Mouse (Mus musculus): ENCODE results near the gene Crtac1.

GRCm38 (mm10) chr19:42379798-42380197 lies 51.8 kb downstream of the Crtac1 start:
- TF ChIP-seq ZC3H11A (IDR thresholded peaks at IDR 0.05; ENCODE audit: low read depth, low read length): no peak
- TF ChIP-seq POLR2A (IDR thresholded peaks at IDR 0.05; ENCODE audit: control insufficient read depth in 1 of 2, insufficient read depth in 1 of 2, low read depth in 1 of 2, low read length in 2 of 2, poor library complexity in 1 of 2): no peak
- no peak for TF ChIP-seq POLR2AphosphoS5 (IDR thresholded peaks at IDR 0.05; ENCODE audit: borderline replicate concordance, low read depth, low read length)

All from MEL (cell line).